Mouse (Mus musculus): ENCODE measurements around the gene Hoga1. TPM values are rescaled to one million over a fixed set of nuclear protein-coding genes. Genes with fewer than 3 reads are reported as not detected.
"Not testable (repeated sequence)": the region's sequence is repeated elsewhere in the genome, so short reads cannot be mapped to it uniquely, and the experiment has no call there.

The Hoga1 gene
- total RNA-seq, 2 experiments from 2014 or later, result 2.9 to 3.7 TPM

DNA sequence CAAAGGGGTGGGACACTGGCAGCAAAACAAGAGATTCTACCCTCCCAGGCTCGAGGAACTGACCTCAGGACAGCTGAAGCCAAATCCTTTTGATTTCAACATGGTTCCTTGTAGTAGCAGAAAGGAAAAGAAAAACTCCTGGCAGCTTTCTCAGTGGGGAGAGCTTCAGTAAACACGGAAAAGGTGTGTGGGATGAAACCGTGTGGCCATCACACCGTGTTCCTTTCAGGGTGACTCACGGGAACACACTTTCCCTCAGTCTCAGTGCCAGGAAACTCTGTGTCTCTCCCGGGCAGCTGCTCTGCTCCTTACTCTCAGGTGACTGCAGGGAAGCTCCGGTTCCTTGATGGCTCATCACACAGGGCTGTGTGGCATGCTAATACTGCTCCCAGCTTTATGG lies 13.0 kb downstream of the Hoga1 start:
- intact Hi-C loops (cut with DNase I), result no loop called here
- no peak for DNase-seq

DNA sequence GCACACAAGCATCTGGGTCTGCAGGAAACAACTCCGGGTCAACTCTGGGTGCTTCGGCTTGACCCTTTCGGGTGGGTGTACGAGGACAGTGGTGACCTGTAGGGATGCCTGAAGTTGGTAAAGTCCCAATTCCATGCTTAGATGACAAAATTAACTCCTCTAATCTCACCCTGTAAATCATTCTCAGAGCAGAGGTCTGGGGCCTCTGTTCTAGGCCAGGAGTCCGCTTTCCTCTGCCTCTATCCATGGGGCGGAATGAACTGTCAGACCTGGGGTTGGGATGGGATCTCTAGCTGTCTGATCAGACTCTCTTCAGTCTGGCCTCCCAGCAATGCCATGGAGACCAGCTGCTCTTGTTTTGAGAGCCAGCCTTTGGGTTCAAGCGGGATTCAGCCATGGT lies 16.0 kb downstream of the Hoga1 start:
- intact Hi-C loops (cut with DNase I), result no loop called here
- DNase-seq, result no peak

DNA sequence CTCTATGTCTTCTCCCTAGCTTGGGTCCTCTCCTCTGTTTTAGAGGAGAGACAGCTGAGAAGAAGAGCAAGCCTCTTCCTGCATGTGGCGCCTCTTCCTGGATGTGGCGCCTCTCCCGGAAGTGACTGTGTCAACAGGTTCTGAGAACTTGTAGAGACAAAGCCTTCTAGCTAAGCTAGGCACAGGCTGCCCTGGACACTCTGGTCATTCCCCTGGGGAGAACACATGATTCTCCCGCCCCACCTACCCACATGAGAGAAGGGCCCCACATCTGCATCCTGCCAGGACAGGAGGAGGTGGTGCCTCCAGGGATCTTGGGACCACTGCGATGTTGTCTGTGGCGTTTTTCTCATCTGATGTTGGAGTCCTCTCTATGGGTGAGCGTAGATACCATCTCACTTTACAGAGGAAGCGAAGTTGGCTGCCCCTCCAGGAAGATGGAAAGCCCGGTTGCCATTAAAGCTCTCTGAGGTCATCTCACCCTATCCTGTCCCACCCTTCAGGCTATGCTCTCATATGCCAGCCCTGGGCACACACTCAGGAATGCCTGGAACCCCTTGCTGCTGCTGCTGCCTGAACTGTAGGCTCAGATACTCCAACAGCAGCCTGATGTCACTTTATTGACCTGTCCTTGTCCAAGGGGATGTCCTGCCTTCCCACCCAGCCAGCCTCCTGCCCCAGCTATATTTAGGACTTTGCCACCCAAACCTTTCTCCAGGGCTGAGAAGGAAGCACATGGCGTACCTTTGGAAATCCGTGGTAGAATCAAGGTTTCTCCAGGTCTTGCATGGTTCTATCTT lies 23.2 kb downstream of the Hoga1 start:
- intact Hi-C loops (cut with DNase I), result loop anchor here (2.0 kb wide), 1 partner anchor 34 kb away; the partner anchor contains the start of gene Ankrd2
- DNase-seq, result peak; percentile 40 to 50

DNA sequence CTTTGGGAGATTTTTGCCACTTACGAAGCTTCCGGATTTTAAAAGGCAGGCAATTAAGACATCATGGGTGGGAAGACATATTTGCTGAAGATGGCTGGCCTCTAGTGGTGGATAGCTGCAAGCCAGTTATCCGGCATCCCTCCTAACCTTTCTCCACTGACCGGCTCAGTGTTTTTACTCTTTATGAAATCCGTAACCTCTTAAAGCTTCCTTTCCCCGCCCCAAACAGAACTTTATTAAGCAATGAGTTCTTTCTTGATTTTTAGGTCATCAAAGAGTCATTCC lies 23.8 kb downstream of the Hoga1 start:
- intact Hi-C loops (cut with DNase I), result loop anchor here (2.0 kb wide), 1 partner anchor 34 kb away; the partner anchor contains the start of gene Ankrd2
- DNase-seq, result no peak

DNA sequence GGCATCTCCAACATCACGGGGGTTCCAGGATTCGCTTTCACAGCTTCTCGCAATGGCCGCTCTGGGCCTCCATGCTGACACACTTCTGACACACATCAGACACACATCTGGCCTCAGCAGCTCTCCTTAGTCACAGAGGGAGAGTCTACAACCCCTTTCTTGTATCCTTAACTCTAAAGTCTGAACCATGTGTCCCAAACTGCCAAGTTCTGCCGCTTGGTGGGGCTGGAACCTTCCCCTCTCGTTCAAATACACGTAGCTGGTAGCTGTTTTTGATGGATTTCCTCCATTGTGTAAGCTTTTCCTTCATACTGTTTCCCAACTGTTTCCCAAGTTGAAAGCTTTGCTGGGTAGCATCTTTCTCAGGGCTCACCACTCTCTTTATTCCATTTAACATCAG lies 25.8 kb downstream of the Hoga1 start:
- intact Hi-C loops (cut with DNase I), result no loop called here
- DNase-seq, result no peak

DNA sequence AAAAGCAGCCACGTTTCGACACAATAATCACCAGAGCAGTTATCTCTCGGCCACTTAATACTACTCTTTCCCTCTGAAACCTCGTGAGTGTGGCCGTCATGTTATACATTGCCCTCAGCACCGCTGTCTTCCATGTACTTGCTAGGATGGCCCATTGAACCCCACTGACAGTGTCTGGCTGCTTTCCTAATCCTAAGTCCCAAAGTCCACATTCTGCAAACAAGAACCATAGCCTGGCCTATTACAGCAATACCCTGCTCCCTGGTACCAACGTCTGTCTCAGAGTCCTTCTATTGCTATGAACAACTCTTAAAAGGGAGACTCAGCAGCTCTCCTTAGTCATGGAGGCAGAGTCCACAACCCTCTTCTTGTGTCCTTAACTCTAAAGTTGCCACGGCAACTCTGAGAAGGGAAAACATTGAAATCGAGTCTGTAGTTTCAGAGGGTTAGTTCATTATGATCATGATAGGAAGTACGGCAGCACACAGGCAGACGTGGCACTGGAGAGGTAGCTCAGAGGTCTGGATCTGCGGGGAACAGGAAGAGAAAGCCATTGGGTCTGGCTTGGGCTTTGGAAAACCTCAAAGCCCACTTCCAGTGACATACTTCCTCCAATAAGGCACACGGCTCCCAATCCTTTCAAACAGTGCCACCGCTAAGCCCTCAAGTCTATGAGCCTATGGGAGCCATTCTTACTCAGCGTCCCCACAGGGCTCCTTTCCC lies 26.6 kb downstream of the Hoga1 start:
- DNase-seq, result no peak
- intact Hi-C loops (cut with DNase I), result no loop called here

DNA sequence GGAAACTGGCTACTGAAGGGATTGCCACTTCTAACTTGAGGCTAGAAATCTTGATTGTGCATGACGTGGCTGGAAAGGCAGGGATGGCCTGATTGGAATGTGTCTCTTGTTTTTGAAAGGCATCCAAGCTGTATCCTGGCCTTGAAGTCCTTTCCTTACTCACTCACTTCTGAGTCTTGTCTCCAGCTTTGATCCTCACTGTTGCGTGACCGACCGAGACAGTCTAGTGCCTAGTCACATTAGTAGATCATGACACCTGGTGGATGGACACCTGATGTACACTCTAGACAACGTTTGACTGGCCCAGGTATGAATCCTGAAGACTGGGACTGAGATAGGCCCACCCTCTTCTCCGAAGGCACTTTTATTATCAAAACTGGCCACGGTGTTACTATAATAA lies 27.4 kb downstream of the Hoga1 start:
- intact Hi-C loops (cut with DNase I), result no loop called here
- DNase-seq, result no peak

DNA sequence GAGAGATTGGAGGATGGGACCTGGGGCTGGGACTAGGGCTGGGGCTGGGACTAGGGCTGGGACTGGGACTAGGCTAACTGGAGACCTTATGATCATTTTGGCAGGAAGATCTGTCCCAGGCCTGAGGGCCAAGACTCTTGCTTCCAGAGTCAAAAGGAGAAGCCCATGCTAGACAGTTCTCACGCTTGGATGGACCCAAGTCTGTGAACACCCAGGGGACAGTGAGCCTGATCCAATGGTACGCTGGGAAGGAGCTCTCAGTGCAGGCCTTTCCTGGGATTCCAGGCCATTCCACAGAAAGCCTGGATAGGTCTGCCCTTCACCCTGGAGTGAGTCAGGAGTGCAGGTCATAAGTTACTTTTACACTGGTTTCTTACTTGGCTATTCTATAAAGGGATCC lies 29.6 kb downstream of the Hoga1 start:
- DNase-seq, result no peak
- intact Hi-C loops (cut with DNase I), result no loop called here

DNA sequence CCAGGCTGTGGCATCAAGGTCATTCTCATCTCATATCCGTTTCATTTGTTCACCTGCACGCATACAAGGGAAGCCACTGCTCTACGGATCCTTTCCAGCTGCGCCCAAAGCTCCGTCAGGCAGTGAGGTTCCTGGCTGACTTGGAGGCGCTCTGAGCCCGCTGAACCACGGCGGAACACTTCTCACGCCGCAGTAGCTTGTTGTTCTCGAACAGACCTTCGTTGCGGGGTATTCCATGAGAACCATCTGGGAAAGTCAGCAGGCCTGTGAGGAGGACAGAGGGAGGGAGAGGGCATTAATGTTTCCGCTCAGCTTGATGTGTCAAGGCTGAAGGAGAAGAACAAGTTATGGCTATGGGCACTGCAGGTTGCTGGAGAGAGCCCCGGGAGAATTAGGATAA lies 30.6 kb downstream of the Hoga1 start:
- no peak for DNase-seq
- intact Hi-C loops (cut with DNase I), result no loop called here

DNA sequence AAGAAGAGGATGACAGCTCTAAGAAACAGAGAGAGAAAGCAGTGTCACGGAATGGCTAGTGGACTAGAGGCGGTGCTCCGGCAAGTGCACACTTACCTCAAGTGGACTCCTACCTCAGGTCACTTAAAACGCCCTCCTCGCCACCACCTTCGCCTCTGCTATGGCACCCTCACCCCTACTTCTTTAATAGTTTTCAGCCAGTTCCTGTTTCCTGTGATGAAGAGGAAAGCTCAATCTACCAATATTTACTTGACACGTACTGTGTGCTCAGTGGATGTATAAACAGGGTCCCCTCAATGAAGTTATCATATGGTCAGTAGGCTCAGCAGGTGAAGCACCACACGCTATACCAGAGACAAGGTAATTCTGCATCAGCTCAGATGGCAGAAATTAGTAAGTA lies 33.2 kb downstream of the Hoga1 start:
- no peak for DNase-seq
- intact Hi-C loops (cut with DNase I), result no loop called here

DNA sequence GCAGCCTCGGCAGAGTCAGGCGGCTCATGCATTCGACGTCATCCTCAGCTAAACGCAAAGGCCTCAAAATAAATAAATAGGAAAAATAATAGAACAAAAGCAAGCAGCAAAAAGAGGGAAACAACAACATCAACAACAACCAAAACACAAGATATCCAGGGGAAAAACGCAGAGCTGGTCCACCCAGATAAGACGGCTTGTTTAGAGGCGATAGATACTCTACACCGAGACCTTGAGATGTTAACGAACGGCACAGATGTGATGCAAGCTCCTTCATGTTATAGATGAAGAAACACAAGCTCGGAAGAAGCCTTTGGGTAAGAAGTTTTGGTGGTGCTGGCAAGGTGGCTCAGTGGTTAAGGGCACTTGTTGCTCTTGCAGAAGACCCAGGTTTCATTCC lies 33.6 kb downstream of the Hoga1 start:
- intact Hi-C loops (cut with DNase I), result no loop called here
- DNase-seq, result no peak

DNA sequence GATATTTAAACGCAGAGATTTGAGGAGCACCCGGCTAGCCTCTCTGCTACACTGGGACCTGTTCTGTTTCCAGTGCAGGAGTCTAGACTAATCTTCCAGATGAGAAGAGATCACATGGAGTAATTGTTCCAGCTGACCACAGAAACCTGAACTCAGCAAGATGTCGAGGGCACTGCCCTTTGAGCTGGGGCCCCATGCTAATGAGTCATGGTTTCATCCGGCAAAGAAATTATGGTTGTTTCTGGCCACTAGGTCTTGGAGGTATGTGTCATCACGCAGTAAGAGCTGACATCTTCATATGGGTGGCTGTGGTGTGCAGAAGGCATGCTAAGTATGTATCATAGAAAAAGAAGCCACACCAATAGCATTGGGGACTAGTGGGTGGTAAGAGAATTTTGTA lies 34.5 kb downstream of the Hoga1 start:
- no peak for DNase-seq
- intact Hi-C loops (cut with DNase I), result no loop called here

DNA sequence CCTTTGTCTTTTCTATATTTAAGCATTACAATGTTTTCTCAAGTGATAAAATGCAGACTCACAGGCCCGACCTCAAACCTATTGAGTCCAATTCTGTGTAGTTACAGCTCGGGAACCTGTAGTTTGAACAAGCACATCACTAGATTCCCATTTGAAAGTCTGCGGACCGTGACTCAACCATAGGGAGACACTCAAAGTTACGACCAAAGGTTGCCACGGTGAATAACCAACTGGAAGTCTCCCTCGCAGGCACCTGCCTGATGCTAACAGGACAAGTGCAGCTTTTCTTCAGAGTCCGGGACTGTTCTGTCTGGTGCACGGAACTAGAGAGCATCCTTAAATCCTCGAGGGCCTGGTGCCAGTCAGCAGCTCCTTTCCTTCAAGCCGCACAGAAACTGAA lies 35.1 kb downstream of the Hoga1 start:
- intact Hi-C loops (cut with DNase I), result no loop called here
- no peak for DNase-seq

DNA sequence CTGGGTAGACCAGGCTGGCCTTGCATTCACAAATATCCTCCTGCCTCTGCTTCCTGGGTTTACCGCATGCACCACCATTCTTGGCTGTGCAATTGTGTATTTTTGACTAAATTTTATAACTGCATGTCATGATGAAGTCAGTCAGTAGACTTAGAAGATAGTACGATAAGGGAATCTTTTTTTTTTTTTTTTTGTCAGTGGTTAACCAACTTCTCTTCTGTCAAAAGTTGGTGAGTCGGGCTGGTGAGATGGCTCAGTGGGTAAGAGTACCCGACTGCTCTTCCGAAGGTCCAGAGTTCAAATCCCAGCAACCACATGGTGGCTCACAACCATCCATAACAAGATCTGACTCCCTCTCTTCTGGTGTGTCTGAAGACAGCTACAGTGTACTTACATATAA lies 36.2 kb downstream of the Hoga1 start:
- DNase-seq; intact Hi-C loops (cut with DNase I): not testable (repeated sequence)

DNA sequence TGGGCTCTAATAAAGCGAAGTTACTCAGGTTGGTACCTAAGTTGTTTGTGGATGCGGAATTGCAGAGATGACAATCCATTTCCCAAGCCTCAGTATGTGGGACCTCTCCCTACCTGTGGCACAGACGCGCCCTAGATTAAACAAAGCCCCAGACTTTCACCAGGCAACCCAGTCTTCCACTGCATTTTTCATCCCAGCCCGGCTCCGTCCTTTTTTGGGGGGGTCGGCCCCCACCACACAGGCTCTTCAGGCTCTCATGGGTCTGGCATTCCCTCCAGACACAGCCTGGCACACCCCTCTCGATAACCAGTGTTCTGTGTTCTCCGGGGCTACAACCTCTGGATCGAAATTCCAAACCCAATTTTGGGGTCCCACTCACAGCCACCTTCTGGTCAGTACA lies 40.3 kb downstream of the Hoga1 start:
- intact Hi-C loops (cut with DNase I), result no loop called here
- DNase-seq, result no peak

DNA sequence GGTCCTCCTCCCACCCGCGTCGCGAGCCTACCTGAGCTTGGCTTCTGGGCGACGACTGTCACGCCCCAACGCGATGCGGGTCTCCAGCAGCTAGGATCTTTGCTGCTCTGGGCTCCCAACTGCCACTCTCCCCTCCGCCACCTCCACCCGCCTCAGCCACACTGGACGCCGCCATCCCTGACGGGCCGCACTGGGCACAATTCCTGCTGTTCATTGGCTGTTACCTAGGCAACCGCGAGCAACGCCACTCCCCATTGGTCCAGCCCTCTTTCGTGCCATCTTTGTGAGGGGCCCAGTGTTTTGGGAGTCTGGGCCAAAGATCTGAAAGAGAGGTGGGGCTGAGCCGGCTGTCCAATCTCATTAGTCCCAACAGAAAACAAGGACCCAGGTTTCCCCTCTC lies 40.8 kb downstream of the Hoga1 start, which contains the start of gene Morn4:
Gene Morn4 (minus strand): TSS at position 192 of the 400 bp plus-strand sequence.
- intact Hi-C loops (cut with DNase I), result no loop called here
- peak; percentile 35 to 57 for DNase-seq

DNA sequence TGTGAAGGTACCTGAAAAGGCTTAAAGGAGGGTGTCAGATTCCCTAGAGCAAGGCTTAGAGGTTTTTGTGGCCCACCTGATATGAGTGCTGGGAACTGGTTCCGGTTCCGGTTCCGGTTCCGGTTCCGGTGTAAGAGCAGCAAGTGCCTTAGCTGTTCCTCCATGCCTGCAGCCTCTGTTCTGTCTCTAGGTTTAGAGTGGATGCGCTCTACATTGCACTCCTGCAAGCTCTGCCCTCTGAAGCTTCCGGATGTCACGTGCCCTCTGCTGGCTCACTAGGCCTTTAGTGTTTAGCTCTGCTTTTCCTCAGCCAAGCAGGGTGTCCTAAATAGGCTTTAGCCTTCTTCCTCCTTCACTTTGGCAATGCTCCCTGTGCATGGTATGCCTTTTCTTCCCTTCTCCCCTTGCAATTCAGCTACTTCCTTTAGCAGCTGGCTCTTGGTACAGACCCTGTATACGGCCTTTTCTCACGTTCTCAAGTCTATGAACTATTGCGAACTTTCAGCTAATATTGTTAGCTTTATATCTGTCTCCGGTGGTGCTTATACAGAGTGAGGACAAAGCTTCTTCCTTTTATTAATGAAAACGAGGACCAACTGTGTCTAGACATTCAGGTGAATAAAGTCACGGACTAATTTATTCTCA lies 43.8 kb downstream of the Hoga1 start:
- intact Hi-C loops (cut with DNase I), result no loop called here
- DNase-seq, result peak; percentile 23 to 40

DNA sequence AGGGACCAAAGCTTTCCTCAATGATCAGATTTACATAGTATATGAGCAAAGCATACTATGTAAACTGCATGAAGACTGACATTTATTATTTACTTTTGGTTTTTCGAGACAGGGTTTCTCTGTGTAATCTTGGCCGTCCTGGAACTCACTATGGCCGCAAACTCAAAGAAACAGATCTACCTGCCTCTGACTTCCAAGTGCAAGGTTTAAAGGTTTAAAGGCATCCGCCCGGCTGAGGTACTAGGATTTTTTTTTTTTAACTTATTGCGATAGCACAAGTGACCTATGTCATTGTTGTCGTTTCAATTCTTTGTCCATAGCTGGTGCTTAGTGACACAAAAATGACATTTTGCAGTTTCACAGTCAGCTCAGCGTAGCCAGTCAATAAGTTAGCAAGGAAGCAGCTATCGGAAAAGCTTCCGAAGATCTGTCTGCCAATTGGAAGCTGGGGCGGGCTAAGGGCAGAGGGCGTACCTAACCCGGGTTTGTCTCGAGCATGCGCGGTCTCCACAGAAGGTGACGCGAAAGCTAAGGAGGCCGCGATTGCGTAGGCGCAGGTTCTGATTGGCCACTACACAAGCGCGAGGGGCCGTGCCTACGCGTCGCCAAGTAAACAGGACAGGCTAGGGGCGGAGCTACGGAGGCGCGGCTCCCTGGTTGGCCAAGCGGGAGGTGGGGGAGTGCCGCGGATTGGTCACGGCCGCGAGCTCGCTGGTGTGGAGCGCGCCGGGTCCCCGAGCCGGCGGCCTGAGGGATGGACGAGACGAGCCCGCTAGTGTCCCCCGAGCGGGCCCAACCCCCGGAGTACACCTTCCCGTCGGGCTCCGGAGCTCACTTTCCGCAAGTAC lies 44.6 kb downstream of the Hoga1 start, which contains the start of gene Pi4k2a:
Gene Pi4k2a (plus strand): TSS at position 723 of the 848 bp plus-strand sequence.
- peak; percentile 97 to 99 for DNase-seq
- intact Hi-C loops (cut with DNase I), result no loop called here

DNA sequence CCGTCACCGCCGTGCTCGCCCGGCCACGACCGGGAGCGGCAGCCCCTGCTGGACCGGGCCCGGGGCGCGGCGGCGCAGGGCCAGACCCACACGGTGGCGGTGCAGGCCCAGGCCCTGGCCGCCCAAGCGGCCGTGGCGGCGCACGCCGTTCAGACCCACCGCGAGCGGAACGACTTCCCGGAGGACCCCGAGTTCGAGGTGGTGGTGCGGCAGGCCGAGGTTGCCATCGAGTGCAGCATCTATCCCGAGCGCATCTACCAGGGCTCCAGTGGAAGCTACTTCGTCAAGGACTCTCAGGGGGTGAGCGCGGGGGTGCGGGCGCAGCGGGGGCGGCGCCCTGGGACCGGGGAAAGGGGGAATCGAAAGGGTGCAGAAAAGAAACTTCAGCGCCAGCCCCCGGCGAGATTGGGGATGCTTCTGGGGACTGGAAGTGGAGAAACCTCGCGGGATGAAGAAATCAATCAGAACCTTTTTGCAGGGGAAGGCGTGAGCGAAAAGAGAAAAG lies 45.3 kb downstream of the Hoga1 start:
- intact Hi-C loops (cut with DNase I), result no loop called here
- no peak for DNase-seq

DNA sequence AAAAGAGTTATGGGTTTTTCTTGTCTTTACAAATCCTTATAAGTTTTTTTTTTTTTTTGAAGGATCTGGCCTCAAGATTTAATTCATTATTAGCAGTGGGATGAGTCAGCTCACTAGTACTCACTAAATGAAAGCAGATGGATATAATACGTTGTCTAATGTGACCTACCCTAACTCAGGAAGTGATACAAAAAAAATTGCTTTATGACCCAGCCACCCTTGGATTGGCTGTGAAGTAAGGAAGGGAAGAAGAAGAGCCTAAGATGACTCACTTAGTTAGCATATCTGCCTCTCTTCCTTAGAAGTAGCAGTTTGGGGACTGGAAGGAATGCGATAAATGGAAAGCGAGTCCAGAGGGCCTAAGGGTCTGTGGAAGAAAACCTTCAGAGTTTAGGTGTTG lies 54.0 kb downstream of the Hoga1 start:
- intact Hi-C loops (cut with DNase I), result no loop called here
- DNase-seq, result no peak

Data from gastrocnemius, postnatal 36 days (tissue).